Mouse (Mus musculus) C2C12 (cell line): ENCODE results near the gene Cryba4.

Experiments used
- CEBPB ChIP-seq: IDR thresholded peaks from one replicate; pipeline ENCODE4 v1.6.1; 2011; ENCODE audit warnings: low read depth, mild to moderate bottlenecking, control low read depth, moderate library complexity
- CTCF ChIP-seq: IDR thresholded peaks from one replicate; pipeline ENCODE4 v1.5.1; 2011; ENCODE audit not compliant: control insufficient read depth, insufficient read depth, insufficient read length

- TF ChIP-seq CTCF (no peak), CEBPB (no peak)
Observed at GRCm38 (mm10) chr5:112218679-112219078, 33.6 kb downstream of the Cryba4 start.
